Mouse (Mus musculus) splenic B cell, adult 2 months (primary cell): Measurements from ENCODE around the gene Sult4a1.

Experiments
- DNase-seq: peaks from one replicate; pipeline ENCODE4 v3.0.0-alpha.2; 2011; ENCODE audit warnings: low read depth, low spot score
- H3K27me3 ChIP-seq: 2 replicates; pipeline ENCODE4 v1.6.1; 2012; ENCODE audit warnings: mild to moderate bottlenecking, low read length, moderate library complexity, mixed read lengths; ENCODE audit not compliant: control insufficient read depth, poor library complexity, insufficient read depth, severe bottlenecking
- H3K36me3 ChIP-seq: 2 replicates; pipeline ENCODE4 v1.6.1; 2012; ENCODE audit warnings: mild to moderate bottlenecking, low read length, moderate library complexity, mixed read lengths; ENCODE audit not compliant: control insufficient read depth, poor library complexity, insufficient read depth, severe bottlenecking

Sult4a1 gene

DNA sequence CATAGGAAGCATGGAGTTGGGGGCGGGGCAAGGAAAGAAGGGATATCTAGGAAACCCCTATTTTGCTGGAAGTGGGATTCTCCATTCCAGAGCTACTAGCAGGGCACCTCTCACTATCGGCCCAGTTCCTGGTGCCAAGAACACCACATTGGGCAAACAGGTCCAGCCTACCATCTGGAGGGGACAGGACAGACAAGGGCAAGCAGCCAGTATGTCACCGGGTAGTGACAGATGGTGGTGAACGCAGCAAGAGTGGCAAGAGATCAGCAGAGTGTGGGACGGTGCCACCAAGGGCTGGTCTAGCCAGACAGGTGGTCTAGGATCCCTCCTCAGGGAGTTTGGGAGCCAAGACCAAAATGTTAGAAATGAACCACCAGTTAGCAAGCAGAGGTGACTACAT, 68.5 kb downstream of the Sult4a1 start:
- H3K36me3 ChIP-seq = no peaks in the 10 kb centered on the region
- H3K27me3 ChIP-seq = no peaks in the 10 kb centered on the region
- DNase-seq = no peak
